Mouse (Mus musculus): ENCODE measurements around the gene Ppat. TPM values are rescaled to one million over a fixed set of nuclear protein-coding genes. Genes with fewer than 3 reads are reported as not detected.

Ppat gene
- polyA plus RNA-seq, 1 experiment from 2014 or later, result 23.7 TPM

Other genes with a start within 250 kb of the Ppat start
- gene Aasdh, start 46.1 kb downstream of the Ppat start, polyA plus RNA-seq (2016; fragmentation: Nextera tagmentation; extraction: Ambion mirVana), result 19.9 TPM in 2 replicates
- 288 and 297 TPM in 2 replicates for gene Paics, start 271 bp downstream of the Ppat start, polyA plus RNA-seq (2016; fragmentation: Nextera tagmentation; extraction: Ambion mirVana)
- gene Srp72, start 23.1 kb upstream of the Ppat start, polyA plus RNA-seq (2016; fragmentation: Nextera tagmentation; extraction: Ambion mirVana), result 68.0 and 73.4 TPM in 2 replicates
- not detected in 2 replicates for gene Arl9, start 52.5 kb upstream of the Ppat start, polyA plus RNA-seq (2016; fragmentation: Nextera tagmentation; extraction: Ambion mirVana)
- gene Thegl, start 64.4 kb upstream of the Ppat start, polyA plus RNA-seq (2016; fragmentation: Nextera tagmentation; extraction: Ambion mirVana), result not detected in 2 replicates
- 0.27 TPM in 1 of 2 replicates, not detected in the other for gene Hopx, start 163.5 kb upstream of the Ppat start, polyA plus RNA-seq (2016; fragmentation: Nextera tagmentation; extraction: Ambion mirVana)